Mouse (Mus musculus): Measurements from ENCODE around the gene Abcf1.

Abcf1 gene

GRCm38 (mm10) chr17:35918276-35919059 lies 51.1 kb downstream of the Abcf1 start:
- no peak for DNase-seq

- DNase-seq, result no peak
These were observed 51.9 kb downstream of the Abcf1 start for GRCm38 (mm10) chr17:35917463-35918251.

GRCm38 (mm10) chr17:35917143-35917462 lies 52.5 kb downstream of the Abcf1 start:
- DNase-seq, result no peak

GRCm38 (mm10) chr17:35916297-35917142 lies 53.0 kb downstream of the Abcf1 start, which contains the start of the genes Mrps18b and Ppp1r10:
Gene Mrps18b (minus strand): TSS chr17:35916389.
Gene Ppp1r10 (plus strand): TSS chr17:35916434.
- DNase-seq, result peak; percentile 99

GRCm38 (mm10) chr17:35915538-35916296 lies 53.8 kb downstream of the Abcf1 start:
- no peak for DNase-seq

- no peak for DNase-seq
These were observed 54.6 kb downstream of the Abcf1 start for GRCm38 (mm10) chr17:35914975-35915374.

GRCm38 (mm10) chr17:35909919-35910369 lies 59.6 kb downstream of the Abcf1 start, which contains the start of gene Atat1:
Gene Atat1 (minus strand): TSS chr17:35910075.
- DNase-seq, result peak; percentile 96

- DNase-seq, result no peak
These were observed 60.2 kb downstream of the Abcf1 start for GRCm38 (mm10) chr17:35909186-35909918.

GRCm38 (mm10) chr17:35907609-35908008 lies 62.0 kb downstream of the Abcf1 start:
- no peak for DNase-seq

Measured in right cerebral cortex, postnatal 14 days (tissue).